Mouse (Mus musculus) testis, adult 2 months (tissue): ENCODE measurements at regions not wholly inside any gene's neighbourhood (a gene's known extent, or its start where the extent isn't known, plus 50 kb on each side); places are given as distances from the start of the nearest gene placed in this dataset.

Experiments
- CTCF ChIP-seq: fragments of 200-500 bp; IDR thresholded peaks from 2 replicates; pipeline ENCODE4 v1.5.1; 2012; ENCODE audit warnings: low read depth, mild to moderate bottlenecking, inconsistent platforms, low read length, moderate library complexity; ENCODE audit not compliant: control insufficient read depth, insufficient read depth, insufficient replicate concordance
- POLR2A ChIP-seq: fragments of 200-500 bp; IDR thresholded peaks from 2 replicates; pipeline ENCODE4 v1.6.1; 2012; ENCODE audit warnings: low read depth, mild to moderate bottlenecking, inconsistent platforms, low read length, moderate library complexity; ENCODE audit not compliant: control insufficient read depth

DNA sequence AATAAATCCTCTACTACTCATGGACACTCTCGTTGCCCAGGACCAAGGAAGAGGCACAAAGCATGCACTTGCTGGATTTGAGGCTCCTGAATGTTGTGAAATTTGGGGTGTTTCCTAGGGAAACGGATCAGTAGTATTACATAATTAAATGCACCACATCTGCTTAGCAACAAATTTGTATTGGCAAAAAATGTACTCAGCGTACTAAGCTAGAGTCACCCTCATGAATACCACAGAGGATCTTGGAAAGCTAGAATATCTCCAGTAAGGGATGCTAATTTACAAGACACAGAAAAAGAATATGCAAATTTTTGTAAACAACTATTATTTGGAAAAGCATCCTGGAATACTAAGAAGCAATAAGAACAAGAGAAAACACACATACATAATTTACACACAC, 359.0 kb upstream of the Hsf2 start:
- TF ChIP-seq CTCF (no peak), POLR2A (no peak)
